Mouse (Mus musculus) hindbrain, embryonic 14.5 days (tissue): ENCODE measurements around the gene Omp. TPM values are rescaled to one million over a fixed set of nuclear protein-coding genes. Genes with fewer than 3 reads are reported as not detected.
A peak's percentile ranks its signal among the peaks of the same experiment; 100 is the strongest.

ENCODE experiments used
- ATAC-seq: fragments of 200-750 bp; cut with Nextera tagmentation; 2 replicates; pipeline ENCODE4 v1.8.0; 2017; ENCODE audit warnings: moderate number of reproducible peaks, mild to moderate bottlenecking, moderate TSS enrichment, moderate library complexity; ENCODE audit not compliant: low FRiP score
- DNase-seq: peaks from one replicate; pipeline ENCODE4 v3.0.0-alpha.2; 2015; ENCODE audit warnings: low spot score
- H3K27ac ChIP-seq: fragments of 300-500 bp; sonication (generic); 2 replicates; pipeline ENCODE4 v1.5.1; 2014; ENCODE audit warnings: mild to moderate bottlenecking, moderate library complexity
- H3K27me3 ChIP-seq: fragments of 300-500 bp; sonication (generic); 2 replicates; pipeline ENCODE4 v1.6.1; 2014; ENCODE audit warnings: mild to moderate bottlenecking, low read length, mixed read lengths; ENCODE audit not compliant: control insufficient read depth, insufficient read depth
- H3K36me3 ChIP-seq: fragments of 300-500 bp; sonication (generic); replicated peaks from 2 replicates; pipeline ENCODE4 v1.6.1; 2014; ENCODE audit not compliant: control insufficient read depth, insufficient read depth
- H3K4me1 ChIP-seq: fragments of 300-500 bp; sonication (generic); replicated peaks from 2 replicates; pipeline ENCODE4 v1.6.1; 2014; ENCODE audit warnings: antibody characterized with exemption, low read length, mixed read lengths; ENCODE audit not compliant: control insufficient read depth, insufficient read depth
- H3K4me2 ChIP-seq: fragments of 300-500 bp; sonication (generic); replicated peaks from 2 replicates; pipeline ENCODE4 v1.6.1; 2014; ENCODE audit warnings: mild to moderate bottlenecking, moderate library complexity
- H3K4me3 ChIP-seq: fragments of 300-500 bp; sonication (generic); replicated peaks from 2 replicates; pipeline ENCODE4 v1.5.1; 2014; ENCODE audit warnings: mild to moderate bottlenecking, low read length
- H3K9ac ChIP-seq: fragments of 300-500 bp; sonication (generic); 2 replicates; pipeline ENCODE4 v1.6.1; 2014
- H3K9me3 ChIP-seq: fragments of 300-500 bp; sonication (generic); 2 replicates; pipeline ENCODE4 v1.6.1; 2016; ENCODE audit warnings: low read length; ENCODE audit not compliant: control insufficient read depth
- WGBS: fragments of 180-500 bp; shearing (Covaris S2); extraction: QIAGEN DNeasy Blood & Tissue Kit; methylation state at CpG from one replicate; pipeline ENCODE4 v1.1.7; 2014; 5-methylcytosine and 5-hydroxymethylcytosine counted together
- polyA plus RNA-seq: library from polyadenylated mRNA; unstranded; fragments of >200 nt; fragmentation: Nextera tagmentation; extraction: Ambion mirVana; gene quantifications from 2 replicates; pipeline ENCODE4 v1.2.1, GENCODE M21; 2014

Omp gene
- polyA plus RNA-seq, 1 experiment from 2014 or later = 0.32 TPM

DNA sequence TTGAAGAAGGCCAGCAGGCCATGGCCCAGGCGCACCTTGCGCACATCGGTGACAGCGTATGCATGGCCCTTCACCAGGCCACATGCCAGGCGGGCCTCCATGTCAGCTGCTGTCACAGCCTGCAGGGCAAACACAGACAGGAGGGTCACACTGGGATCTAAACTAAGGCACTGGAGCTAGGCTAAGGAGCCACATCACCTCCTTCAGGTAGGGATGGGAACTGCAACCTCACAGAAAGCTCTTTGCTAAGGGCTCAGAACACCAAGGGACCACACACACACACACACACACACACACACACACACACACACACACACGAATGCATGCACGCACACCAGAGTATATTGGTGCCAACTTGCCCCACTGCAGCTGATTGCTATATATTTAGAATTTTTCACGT lies 13.6 kb downstream of the Omp start:
- no peak overlapping the region for H3K9ac ChIP-seq
- WGBS = 95% methylated on average over 8 of the region's 8 CpGs
- H3K4me3 ChIP-seq = no peak overlapping the region
- no peak overlapping the region for H3K4me2 ChIP-seq
- no peaks in the 10 kb centered on the region for H3K9me3 ChIP-seq
- H3K27me3 ChIP-seq = no peaks in the 10 kb centered on the region
- no peaks in the 10 kb centered on the region for H3K4me1 ChIP-seq
- peaks cover 23% of the 10 kb centered on the region; the same call in 1 of the 2 replicates for H3K36me3 ChIP-seq
- no peak for ATAC-seq
- no peak overlapping the region for H3K27ac ChIP-seq
- DNase-seq = no peak

DNA sequence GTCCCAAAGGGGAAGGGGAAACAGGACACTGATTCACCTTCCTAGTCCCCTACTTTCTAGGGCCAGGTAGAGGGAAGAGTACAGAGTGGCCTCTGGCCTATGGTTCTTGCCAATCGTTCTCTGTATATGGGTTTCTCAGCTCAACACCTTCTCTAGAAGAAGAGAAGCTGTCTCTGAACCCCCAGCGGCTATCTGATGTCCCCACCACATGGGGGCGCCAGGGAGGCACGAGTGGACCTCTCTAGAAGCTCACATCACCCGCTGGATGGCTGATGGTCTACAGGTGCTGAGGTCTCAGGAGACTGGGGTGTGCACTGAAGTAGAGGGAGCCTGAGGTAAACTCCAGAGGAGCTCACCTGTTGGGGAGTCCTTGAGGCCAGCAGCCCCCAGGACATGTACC lies 19.8 kb downstream of the Omp start:
- no peak for DNase-seq
- Histone ChIP-seq H3K9me3 (no peaks in the 10 kb centered on the region), H3K36me3 (peaks cover 29% of the 10 kb centered on the region; the same call in 1 of the 2 replicates), H3K27ac (no peak overlapping the region), H3K4me1 (no peaks in the 10 kb centered on the region), H3K27me3 (no peaks in the 10 kb centered on the region), H3K9ac (no peak overlapping the region), H3K4me3 (no peak overlapping the region), H3K4me2 (no peak overlapping the region)
- 42% methylated on average over 5 of the region's 5 CpGs for WGBS
- ATAC-seq = no peak

DNA sequence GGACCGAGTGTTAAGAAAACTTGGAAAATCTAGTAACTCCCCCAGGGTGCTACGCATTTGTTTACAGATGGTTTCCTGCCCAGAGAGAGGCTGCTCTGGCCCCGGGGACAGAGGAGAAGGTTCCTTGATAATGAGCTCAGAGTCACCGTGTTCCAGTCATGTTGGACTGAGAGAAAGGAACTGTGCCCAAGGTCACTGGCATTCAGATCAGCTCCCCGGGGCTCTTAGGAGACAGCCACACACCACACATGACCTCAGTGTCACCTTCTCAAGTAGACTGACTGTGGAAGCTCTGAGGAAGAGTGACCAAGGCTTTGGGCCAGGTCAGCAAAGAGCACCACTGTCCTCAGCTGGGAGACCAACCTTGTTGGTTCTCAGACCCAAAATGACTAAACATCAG lies 20.6 kb downstream of the Omp start:
- 64% methylated on average over 5 of the region's 5 CpGs for WGBS
- ATAC-seq (no peak), DNase-seq (no peak)

GRCm38 (mm10) chr7:98121673-98122072 lies 23.6 kb downstream of the Omp start:
- 83% methylated on average over 8 of the region's 8 CpGs for WGBS
- no peak overlapping the region for H3K4me3 ChIP-seq
- H3K4me1 ChIP-seq = no peaks in the 10 kb centered on the region
- no peak overlapping the region for H3K4me2 ChIP-seq
- no peak for DNase-seq
- no peak overlapping the region for H3K9ac ChIP-seq
- ATAC-seq = no peak
- no peak overlapping the region for H3K27ac ChIP-seq
- no peaks in the 10 kb centered on the region for H3K9me3 ChIP-seq
- no peaks in the 10 kb centered on the region for H3K27me3 ChIP-seq
- H3K36me3 ChIP-seq = peaks cover 9% of the 10 kb centered on the region; the same call in 1 of the 2 replicates

More for the DNA sequence above, 20.6 kb downstream of the Omp start:
- no peak overlapping the region for H3K4me3 ChIP-seq
- H3K27me3 ChIP-seq = no peaks in the 10 kb centered on the region
- H3K4me1 ChIP-seq = no peaks in the 10 kb centered on the region
- H3K27ac ChIP-seq = no peak overlapping the region
- H3K36me3 ChIP-seq = peaks cover 29% of the 10 kb centered on the region; the same call in 1 of the 2 replicates
- H3K9ac ChIP-seq = no peak overlapping the region
- no peak overlapping the region for H3K4me2 ChIP-seq
- no peaks in the 10 kb centered on the region for H3K9me3 ChIP-seq

- no peak overlapping the region for H3K4me3 ChIP-seq
- H3K36me3 ChIP-seq = peaks cover 9% of the 10 kb centered on the region; the same call in 1 of the 2 replicates
- no peaks in the 10 kb centered on the region for H3K27me3 ChIP-seq
- no peak for ATAC-seq
- DNase-seq = no peak
- H3K9ac ChIP-seq = 0 out of 2 replicates have a peak overlapping the region, but pooled peaks have one; percentile 3
- no peak overlapping the region for H3K27ac ChIP-seq
- 89% methylated on average over 3 of the region's 3 CpGs for WGBS
- no peak overlapping the region for H3K4me2 ChIP-seq
- H3K9me3 ChIP-seq = no peaks in the 10 kb centered on the region
- no peaks in the 10 kb centered on the region for H3K4me1 ChIP-seq
Observed at GRCm38 (mm10) chr7:98121241-98121640, 24.1 kb downstream of the Omp start.

DNA sequence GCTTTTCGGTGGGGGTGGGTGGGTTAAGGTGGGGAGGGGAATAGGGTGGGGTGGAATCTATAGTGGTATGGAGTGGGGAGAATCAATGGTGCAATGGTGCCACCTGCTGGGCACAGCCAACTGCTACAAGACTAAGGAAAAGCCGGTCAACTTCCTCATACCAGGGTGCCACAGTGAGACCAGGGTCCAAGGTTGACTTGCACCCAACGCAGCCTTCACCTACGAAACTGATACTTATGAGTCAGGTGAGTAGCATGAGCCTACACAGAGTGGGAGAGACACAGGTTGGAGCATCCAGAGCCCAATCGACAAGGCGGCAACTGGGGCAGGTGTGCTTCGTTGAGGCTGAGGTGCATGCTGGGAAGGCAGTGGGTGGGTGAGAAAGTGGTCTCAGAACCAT lies 25.0 kb downstream of the Omp start:
- Histone ChIP-seq H3K9me3 (no peaks in the 10 kb centered on the region), H3K27me3 (no peaks in the 10 kb centered on the region), H3K4me3 (0 out of 2 replicates have a peak overlapping the region, but pooled peaks have one; percentile 9), H3K4me1 (no peaks in the 10 kb centered on the region), H3K4me2 (peak overlapping the region; percentile 54), H3K9ac (0 out of 2 replicates have a peak overlapping the region, but pooled peaks have one; percentile 36), H3K36me3 (peaks cover 6% of the 10 kb centered on the region; the same call in 1 of the 2 replicates), H3K27ac (no peak overlapping the region)
- ATAC-seq (peak; percentile 76), DNase-seq (peak; percentile 79)
- 12% methylated on average over 7 of the region's 7 CpGs for WGBS

- no peak overlapping the region for H3K9ac ChIP-seq
- no peaks in the 10 kb centered on the region for H3K9me3 ChIP-seq
- peaks cover 2% of the 10 kb centered on the region; the same call in 1 of the 2 replicates for H3K36me3 ChIP-seq
- ATAC-seq (peak; percentile 15; the same call in 1 of the 2 replicates), DNase-seq (no peak)
- H3K4me2 ChIP-seq = peak overlapping the region; percentile 54; the same call in 1 of the 2 replicates
- 83% methylated on average over 2 of the region's 2 CpGs for WGBS
- no peaks in the 10 kb centered on the region for H3K4me1 ChIP-seq
- H3K27ac ChIP-seq = no peak overlapping the region
- no peaks in the 10 kb centered on the region for H3K27me3 ChIP-seq
- no peak overlapping the region for H3K4me3 ChIP-seq
Observed at GRCm38 (mm10) chr7:98119961-98120232, 25.4 kb downstream of the Omp start.

DNA sequence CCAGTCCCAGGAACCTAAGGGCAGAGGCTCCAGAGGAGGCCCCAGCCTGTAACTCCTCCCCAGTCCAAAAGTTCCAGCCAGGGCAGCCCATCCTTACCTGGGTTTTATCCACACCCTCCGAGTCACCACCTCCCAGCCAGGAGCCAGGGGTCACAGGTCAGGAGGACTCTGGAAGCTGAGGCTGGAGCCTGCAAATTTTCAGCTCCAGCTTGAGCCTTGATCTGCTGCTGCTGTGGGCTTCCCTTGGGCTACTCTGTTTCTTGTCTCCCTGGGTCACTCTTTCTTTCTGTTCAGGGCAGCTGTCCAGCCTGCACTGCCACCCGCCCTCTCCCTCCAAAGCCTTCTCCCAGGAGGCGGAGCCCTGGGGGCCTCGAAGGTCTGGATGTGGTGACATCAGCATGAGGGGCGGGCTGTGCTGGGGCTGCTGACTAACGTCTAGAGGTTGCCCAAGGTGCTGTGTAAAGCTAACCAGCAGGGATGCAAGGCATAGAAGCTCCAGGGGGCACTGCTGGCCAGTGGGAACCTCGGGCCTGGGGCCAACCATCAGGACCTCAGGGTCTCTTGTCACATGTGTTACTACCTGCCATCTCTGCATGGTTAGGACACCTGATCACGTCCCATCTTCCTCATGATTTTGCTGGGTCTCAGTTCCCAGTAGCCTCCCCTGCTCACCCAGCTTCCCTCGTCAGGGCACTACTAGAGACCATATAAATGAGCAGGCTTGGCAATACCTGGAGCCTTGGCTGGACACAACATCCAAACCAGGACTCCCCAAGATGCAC lies 25.9 kb downstream of the Omp start, which contains the start of gene Myo7a:
Gene Myo7a (minus strand): TSS at position 346 of the 782 bp plus-strand sequence.
- H3K4me1 ChIP-seq = no peaks in the 10 kb centered on the region
- no peaks in the 10 kb centered on the region; the same call in 1 of the 2 replicates for H3K36me3 ChIP-seq
- DNase-seq (no peak), ATAC-seq (no peak; the same call in 1 of the 2 replicates)
- no peaks in the 10 kb centered on the region for H3K27me3 ChIP-seq
- 0 out of 2 replicates have a peak within 1 kb of the TSS, but pooled peaks have one; percentile 36 for H3K9ac ChIP-seq
- WGBS = 36% methylated on average over 9 of the region's 9 CpGs
- 0 out of 2 replicates have a peak within 1 kb of the TSS, but pooled peaks have one; percentile 9 for H3K4me3 ChIP-seq
- no peak within 1 kb of the TSS for H3K27ac ChIP-seq
- peak within 1 kb of the TSS; percentile 54 for H3K4me2 ChIP-seq
- no peaks in the 10 kb centered on the region for H3K9me3 ChIP-seq

- H3K9me3 ChIP-seq = no peaks in the 10 kb centered on the region
- H3K27me3 ChIP-seq = peaks cover 4% of the 10 kb centered on the region; the same call in 1 of the 2 replicates
- no peaks in the 10 kb centered on the region for H3K4me1 ChIP-seq
- no peak for ATAC-seq
- H3K4me3 ChIP-seq = no peak overlapping the region
- no peaks in the 10 kb centered on the region for H3K36me3 ChIP-seq
- no peak overlapping the region for H3K27ac ChIP-seq
- no peak overlapping the region for H3K4me2 ChIP-seq
- peak; percentile 36 for DNase-seq
- no peak overlapping the region for H3K9ac ChIP-seq
- WGBS = 63% methylated on average over 11 of the region's 11 CpGs
Observed at GRCm38 (mm10) chr7:98117012-98117660, 28.2 kb downstream of the Omp start.
